Mouse (Mus musculus): ENCODE measurements around the gene Ssty1. TPM values are rescaled to one million over a fixed set of nuclear protein-coding genes. Genes with fewer than 3 reads are reported as not detected.

Ssty1 gene
- not detected for polyA plus RNA-seq (2017; shearing (Covaris generic))

DNA sequence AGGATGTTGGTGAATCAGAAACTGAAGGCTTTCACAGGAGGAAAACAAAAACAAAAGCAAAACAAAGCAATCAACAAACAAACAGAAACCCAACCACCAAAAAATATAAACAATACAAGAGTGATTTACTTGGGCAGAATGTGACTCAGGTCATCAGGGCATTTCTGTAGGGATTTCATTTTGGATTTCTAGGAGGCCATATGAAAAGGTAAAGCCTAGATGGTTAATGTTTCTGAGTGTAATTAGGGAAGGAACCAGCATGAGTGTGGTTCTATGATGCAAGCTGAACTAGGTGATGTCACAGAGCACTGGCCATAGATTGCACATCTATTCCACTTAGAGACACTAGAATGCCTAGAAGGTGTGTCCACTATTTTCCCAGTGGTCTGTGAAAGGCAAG, at the start of gene Ssty1:
Gene Ssty1 (plus strand): TSS at position 301 of the 400 bp plus-strand sequence.

DNA sequence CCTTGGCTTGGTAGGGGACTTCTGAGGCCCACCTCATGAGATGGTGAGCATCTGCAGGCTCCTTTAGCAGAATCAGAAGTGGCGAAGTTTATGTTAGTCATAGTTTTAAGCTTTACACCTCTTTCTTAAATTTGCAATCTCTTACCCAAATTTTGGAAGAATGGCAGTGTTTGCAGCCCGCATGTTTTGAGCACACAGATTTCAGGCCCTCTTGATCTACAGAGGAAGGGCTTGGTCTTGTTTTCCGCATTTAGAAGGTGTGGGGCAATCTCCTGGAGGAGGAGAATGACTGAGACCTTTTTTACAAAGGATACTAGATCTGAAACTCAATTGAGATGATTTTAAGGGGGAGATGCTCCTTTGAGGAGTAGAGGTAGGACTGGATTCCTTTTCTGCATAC, 27.2 kb upstream of the Ssty1 start, which contains the start of gene Gm21764:
Gene Gm21764 (minus strand): TSS at position 101 of the 400 bp plus-strand sequence.

Other genes starting within 250 kb of the Ssty1 start
- gene Gm21904, start 242.8 kb upstream of the Ssty1 start, polyA plus RNA-seq (2017; shearing (Covaris generic)): not detected
- under 1 TPM in 1 of 2 experiments, not detected in 1; 0.51 TPM for gene Gm20772, start 214.4 kb upstream of the Ssty1 start, polyA plus RNA-seq (2017; shearing (Covaris generic))
- gene Gm20831, start 214.4 kb upstream of the Ssty1 start, polyA plus RNA-seq (2017; shearing (Covaris generic)): not detected
- not detected for gene Srsy, start 151.8 kb upstream of the Ssty1 start, polyA plus RNA-seq (2017; shearing (Covaris generic))
- gene Gm21764, start 27.3 kb upstream of the Ssty1 start, polyA plus RNA-seq (2017; shearing (Covaris generic)): not detected

Data from inflammation-experienced regulatory T-cells (primary cell).